Mouse (Mus musculus): ENCODE measurements around the gene Hoxa3.
A peak's percentile ranks its signal among the peaks of the same experiment; 100 is the strongest.

Hoxa3 gene

GRCm38 (mm10) chr6:52232568-52232965, 19.4 kb upstream of the Hoxa3 start:
- DNase-seq (ENCODE audit: low read depth) = no peak

- DNase-seq (ENCODE audit: low read depth) = no peak
These were observed 18.9 kb upstream of the Hoxa3 start for GRCm38 (mm10) chr6:52231885-52232567.

- no peak for DNase-seq (ENCODE audit: low read depth)
These were observed 17.5 kb upstream of the Hoxa3 start, which contains the start of gene Hoxa9 for GRCm38 (mm10) chr6:52230516-52231165. Gene Hoxa9, minus strand, starts transcription at chr6:52231089.

GRCm38 (mm10) chr6:52229558-52230416, 16.7 kb upstream of the Hoxa3 start:
- no peak for DNase-seq (ENCODE audit: low read depth)

GRCm38 (mm10) chr6:52228475-52229465, 15.6 kb upstream of the Hoxa3 start:
- no peak for DNase-seq (ENCODE audit: low read depth)

- DNase-seq (ENCODE audit: low read depth) = no peak
These were observed 14.5 kb upstream of the Hoxa3 start for GRCm38 (mm10) chr6:52227470-52228222.

GRCm38 (mm10) chr6:52226569-52227257, 13.6 kb upstream of the Hoxa3 start:
- no peak for DNase-seq (ENCODE audit: low read depth)

GRCm38 (mm10) chr6:52225612-52226568, 12.8 kb upstream of the Hoxa3 start:
- DNase-seq (ENCODE audit: low read depth) = no peak

GRCm38 (mm10) chr6:52224895-52225611, 11.9 kb upstream of the Hoxa3 start:
- DNase-seq (ENCODE audit: low read depth) = peak; percentile 6

GRCm38 (mm10) chr6:52223939-52224760, 11.0 kb upstream of the Hoxa3 start:
- peak; percentile 21 for DNase-seq (ENCODE audit: low read depth)

- DNase-seq (ENCODE audit: low read depth) = no peak
These were observed 9.6 kb upstream of the Hoxa3 start for GRCm38 (mm10) chr6:52222729-52223128.

GRCm38 (mm10) chr6:52221993-52222685, 9.0 kb upstream of the Hoxa3 start:
- peak; percentile 19 for DNase-seq (ENCODE audit: low read depth)

GRCm38 (mm10) chr6:52221337-52221992, 8.3 kb upstream of the Hoxa3 start, which contains the start of gene Hoxa7:
Gene Hoxa7, minus strand, starts transcription at chr6:52221854.
- peak; percentile 88 for DNase-seq (ENCODE audit: low read depth)

- DNase-seq (ENCODE audit: low read depth) = peak; percentile 47
These were observed 7.8 kb upstream of the Hoxa3 start for GRCm38 (mm10) chr6:52220865-52221310.

GRCm38 (mm10) chr6:52220003-52220864, 7.1 kb upstream of the Hoxa3 start:
- DNase-seq (ENCODE audit: low read depth) = peak; percentile 28

All from induced T-regulatory cell, adult 2 months (primary cell).